Mouse (Mus musculus): ENCODE results near the gene Hlcs. TPM values are rescaled to one million over a fixed set of nuclear protein-coding genes. Genes with fewer than 3 reads are reported as not detected.
"Not testable (repeated sequence)": the region's sequence is repeated elsewhere in the genome, so short reads cannot be mapped to it uniquely, and the experiment has no call there.

Hlcs gene
- polyA plus RNA-seq, 1 experiment from 2014 or later, result 7.4 TPM

- H3K27me3 ChIP-seq, result no peaks in the 10 kb centered on the region
- no peak for ATAC-seq (replicated peaks; ENCODE audit: insufficient number of reproducible peaks, insufficient read depth, low FRiP score, low read depth)
These were observed 33.8 kb upstream of the Hlcs start for GRCm38 (mm10) chr16:94347080-94347731.

GRCm38 (mm10) chr16:94345733-94346132, 32.4 kb upstream of the Hlcs start:
- Histone ChIP-seq H3K27ac (no peak overlapping the region), H3K9me3 (replicated peaks) (no peaks in the 10 kb centered on the region), H3K4me1 (replicated peaks) (no peaks in the 10 kb centered on the region), H3K4me3 (no peak overlapping the region), H3K4me2 (no peak overlapping the region), H3K27me3 (no peaks in the 10 kb centered on the region), H3K9ac (no peak overlapping the region), H3K36me3 (no peaks in the 10 kb centered on the region)
- 81% methylated on average over 1 of the region's 1 CpGs for WGBS
- no peak for ATAC-seq (replicated peaks; ENCODE audit: insufficient number of reproducible peaks, insufficient read depth, low FRiP score, low read depth)

More at GRCm38 (mm10) chr16:94347080-94347731, 33.8 kb upstream of the Hlcs start:
- H3K9me3 ChIP-seq (replicated peaks), result no peaks in the 10 kb centered on the region
- H3K9ac ChIP-seq, result no peak overlapping the region
- WGBS, result 76% methylated on average over 7 of the region's 7 CpGs
- no peaks in the 10 kb centered on the region for H3K36me3 ChIP-seq
- H3K27ac ChIP-seq, result no peak overlapping the region
- no peak overlapping the region for H3K4me2 ChIP-seq
- H3K4me1 ChIP-seq (replicated peaks), result no peaks in the 10 kb centered on the region
- no peak overlapping the region for H3K4me3 ChIP-seq

- not testable (repeated sequence) for H3K9me3 ChIP-seq (replicated peaks)
- 90% methylated on average over 22 of the region's 22 CpGs for WGBS
These were observed 26.1 kb upstream of the Hlcs start for GRCm38 (mm10) chr16:94339164-94340160.

GRCm38 (mm10) chr16:94335656-94336055, 22.3 kb upstream of the Hlcs start:
- Histone ChIP-seq H3K4me3 (no peak overlapping the region), H3K4me2 (no peak overlapping the region), H3K27me3 (no peaks in the 10 kb centered on the region), H3K9ac (no peak overlapping the region), H3K36me3 (no peaks in the 10 kb centered on the region), H3K4me1 (replicated peaks) (no peaks in the 10 kb centered on the region), H3K9me3 (replicated peaks) (no peaks in the 10 kb centered on the region), H3K27ac (no peak overlapping the region)
- ATAC-seq (replicated peaks; ENCODE audit: insufficient number of reproducible peaks, insufficient read depth, low FRiP score, low read depth), result no peak
- WGBS, result 41% methylated on average over 5 of the region's 5 CpGs

More at GRCm38 (mm10) chr16:94339164-94340160, 26.1 kb upstream of the Hlcs start:
- H3K4me1 ChIP-seq (replicated peaks); H3K4me2 ChIP-seq; H3K36me3 ChIP-seq; H3K27me3 ChIP-seq; ATAC-seq (replicated peaks; ENCODE audit: insufficient number of reproducible peaks, insufficient read depth, low FRiP score, low read depth); H3K9ac ChIP-seq; H3K27ac ChIP-seq; H3K4me3 ChIP-seq: not testable (repeated sequence)

GRCm38 (mm10) chr16:94331886-94332252, 18.5 kb upstream of the Hlcs start:
- Histone ChIP-seq H3K4me2 (no peak overlapping the region), H3K36me3 (no peaks in the 10 kb centered on the region), H3K9me3 (replicated peaks) (no peaks in the 10 kb centered on the region), H3K27me3 (0 out of 2 replicates have a peak, but pooled peaks cover 2% of the 10 kb centered on the region), H3K4me3 (no peak overlapping the region), H3K4me1 (replicated peaks) (peaks cover 17% of the 10 kb centered on the region), H3K9ac (no peak overlapping the region), H3K27ac (no peak overlapping the region)
- WGBS, result 69% methylated on average over 5 of the region's 5 CpGs
- no peak for ATAC-seq (replicated peaks; ENCODE audit: insufficient number of reproducible peaks, insufficient read depth, low FRiP score, low read depth)

- H3K4me3 ChIP-seq, result no peak overlapping the region
These were observed 18.0 kb upstream of the Hlcs start for GRCm38 (mm10) chr16:94331233-94331885.

GRCm38 (mm10) chr16:94330429-94330828, 17.1 kb upstream of the Hlcs start:
- whole genome bisulfite sequencing, result 86% methylated on average over 5 of the region's 5 CpGs
- H3K4me2 ChIP-seq, result no peak overlapping the region
- H3K9me3 ChIP-seq (replicated peaks), result no peaks in the 10 kb centered on the region

More at GRCm38 (mm10) chr16:94331233-94331885, 18.0 kb upstream of the Hlcs start:
- Histone ChIP-seq H3K27ac (no peak overlapping the region), H3K36me3 (no peaks in the 10 kb centered on the region), H3K4me2 (no peak overlapping the region), H3K27me3 (0 out of 2 replicates have a peak, but pooled peaks cover 2% of the 10 kb centered on the region), H3K9ac (no peak overlapping the region), H3K4me1 (replicated peaks) (peaks cover 17% of the 10 kb centered on the region), H3K9me3 (replicated peaks) (no peaks in the 10 kb centered on the region)
- 80% methylated on average over 9 of the region's 9 CpGs for WGBS
- no peak for ATAC-seq (replicated peaks; ENCODE audit: insufficient number of reproducible peaks, insufficient read depth, low FRiP score, low read depth)

GRCm38 (mm10) chr16:94328881-94329867, 15.8 kb upstream of the Hlcs start:
- Histone ChIP-seq H3K4me3 (peak overlapping the region; percentile 70), H3K4me2 (peak overlapping the region; percentile 90), H3K36me3 (no peaks in the 10 kb centered on the region), H3K4me1 (replicated peaks) (peaks cover 17% of the 10 kb centered on the region), H3K9ac (peak overlapping the region; percentile 59), H3K27me3 (0 out of 2 replicates have a peak, but pooled peaks cover 2% of the 10 kb centered on the region), H3K9me3 (replicated peaks) (no peaks in the 10 kb centered on the region), H3K27ac (no peak overlapping the region)
- 24% methylated on average over 25 of the region's 25 CpGs for WGBS
- no peak for ATAC-seq (replicated peaks; ENCODE audit: insufficient number of reproducible peaks, insufficient read depth, low FRiP score, low read depth)

More at GRCm38 (mm10) chr16:94330429-94330828, 17.1 kb upstream of the Hlcs start:
- Histone ChIP-seq H3K27me3 (0 out of 2 replicates have a peak, but pooled peaks cover 2% of the 10 kb centered on the region), H3K4me3 (no peak overlapping the region), H3K4me1 (replicated peaks) (peaks cover 17% of the 10 kb centered on the region), H3K27ac (no peak overlapping the region), H3K36me3 (no peaks in the 10 kb centered on the region), H3K9ac (no peak overlapping the region)
- no peak for ATAC-seq (replicated peaks; ENCODE audit: insufficient number of reproducible peaks, insufficient read depth, low FRiP score, low read depth)

GRCm38 (mm10) chr16:94327781-94328711, 14.7 kb upstream of the Hlcs start, which contains the start of gene Ripply3:
Ripply3 (plus strand) TSS chr16:94328420.
- H3K27me3 ChIP-seq, result 0 out of 2 replicates have a peak, but pooled peaks cover 2% of the 10 kb centered on the region
- H3K36me3 ChIP-seq, result no peaks in the 10 kb centered on the region
- no peaks in the 10 kb centered on the region for H3K9me3 ChIP-seq (replicated peaks)
- WGBS, result 2% methylated on average over 63 of the region's 63 CpGs
- H3K4me1 ChIP-seq (replicated peaks), result peaks cover 17% of the 10 kb centered on the region
- peak within 1 kb of the TSS; percentile 70 for H3K4me3 ChIP-seq
- H3K4me2 ChIP-seq, result peak within 1 kb of the TSS; percentile 90
- peak within 1 kb of the TSS; percentile 33 for H3K27ac ChIP-seq
- H3K9ac ChIP-seq, result peak within 1 kb of the TSS; percentile 59
- ATAC-seq (replicated peaks; ENCODE audit: insufficient number of reproducible peaks, insufficient read depth, low FRiP score, low read depth), result peak; percentile 58
